Mouse (Mus musculus) spleen, postnatal 10 days (tissue): Measurements from ENCODE around the gene Ltv1.

ENCODE experiments used
- DNase-seq, 2 experiments: peaks; one replicate each; pipeline ENCODE4 v3.0.0; 2021 to 2022; ENCODE audit warnings: low spot score in 2 of 2

Ltv1 gene

DNA sequence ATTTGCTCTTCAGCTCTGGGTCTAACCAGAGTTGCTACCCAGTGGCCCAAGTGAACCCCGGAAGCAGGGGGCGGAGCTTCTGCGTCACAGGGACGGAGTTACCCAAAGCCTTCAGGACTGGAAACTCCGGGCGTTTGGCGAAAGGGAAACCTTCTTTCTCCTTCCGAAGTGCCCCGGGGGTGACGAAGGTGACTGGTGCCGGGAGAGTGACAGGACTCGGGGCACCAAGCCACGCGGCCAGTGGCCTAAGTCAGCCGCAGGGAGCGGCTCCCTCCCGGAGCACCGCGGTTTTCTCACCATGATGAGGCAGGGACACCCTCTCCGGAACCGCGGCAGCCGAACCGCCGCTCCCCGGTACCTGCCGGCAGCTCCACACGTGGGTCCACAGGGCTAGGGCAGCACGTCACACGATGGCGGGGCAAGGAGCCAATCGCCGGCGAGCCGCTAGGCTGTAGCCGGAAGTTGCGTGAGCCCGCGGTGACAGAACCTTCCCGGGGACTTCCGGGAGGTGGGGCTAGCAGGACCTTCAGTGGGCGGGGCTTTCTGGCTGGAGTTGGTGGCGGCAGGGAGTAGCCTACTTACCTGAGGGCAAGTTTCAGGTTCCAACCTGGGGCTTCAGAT, at the start of gene Ltv1:
Ltv1 (minus strand) TSS at position 438 of the 621 bp plus-strand sequence.
- DNase-seq: peak; percentile 84 to 95

- DNase-seq: no peak
These were observed 47.5 kb upstream of the Ltv1 start for GRCm38 (mm10) chr10:13240431-13240830.

GRCm38 (mm10) chr10:13238188-13238587, 45.2 kb upstream of the Ltv1 start:
- DNase-seq: no peak

DNA sequence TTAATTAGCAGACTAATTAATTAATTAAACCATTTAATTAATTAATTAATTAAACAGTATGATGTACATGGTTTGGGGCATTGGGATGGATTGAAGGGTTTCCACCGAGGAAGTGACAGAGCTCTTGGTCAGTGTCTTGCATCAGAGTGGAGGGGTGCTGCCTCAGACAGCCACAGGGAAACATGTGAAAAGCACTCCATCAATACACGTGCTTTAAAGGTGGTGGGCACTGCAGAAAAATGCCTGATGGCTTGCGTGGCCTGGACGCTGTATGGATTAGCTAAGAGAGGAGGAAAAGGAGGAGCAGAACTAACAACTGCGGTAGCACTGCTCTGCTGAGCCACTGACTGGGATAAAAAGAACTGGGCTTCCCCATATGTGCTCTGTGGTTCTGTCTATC, 43.9 kb upstream of the Ltv1 start:
- no peak for DNase-seq

GRCm38 (mm10) chr10:13234503-13234902, 41.5 kb upstream of the Ltv1 start:
- DNase-seq: no peak

GRCm38 (mm10) chr10:13233941-13234340, 41.0 kb upstream of the Ltv1 start:
- DNase-seq: no peak

DNA sequence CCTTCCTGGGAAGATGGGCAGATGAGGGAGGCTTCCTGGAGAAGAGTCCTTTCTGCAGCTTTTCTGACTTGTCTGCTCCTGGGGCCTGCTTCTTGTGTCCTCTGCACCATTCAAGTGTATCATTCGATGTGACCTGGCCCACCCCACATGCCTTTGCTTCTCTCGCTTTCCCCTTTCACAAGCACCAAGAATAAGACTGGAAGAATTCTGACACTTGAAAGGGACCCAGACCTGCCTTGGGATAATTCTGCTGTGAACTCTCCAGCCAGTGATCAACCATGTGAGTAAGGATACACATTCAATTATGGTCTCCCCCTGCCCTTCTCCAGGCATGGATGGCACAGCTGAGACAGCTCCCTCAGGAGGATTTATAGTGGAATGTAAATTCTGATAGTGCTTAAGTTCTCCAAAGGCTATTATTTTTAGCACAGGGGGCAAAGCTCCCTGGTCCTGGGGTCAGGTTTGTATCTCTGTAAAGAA, 40.2 kb upstream of the Ltv1 start:
- DNase-seq: no peak

GRCm38 (mm10) chr10:13232443-13233142, 39.6 kb upstream of the Ltv1 start:
- no peak for DNase-seq

GRCm38 (mm10) chr10:13230716-13231115, 37.7 kb upstream of the Ltv1 start:
- DNase-seq: no peak

GRCm38 (mm10) chr10:13225377-13226063, 32.6 kb upstream of the Ltv1 start:
- DNase-seq: no peak

GRCm38 (mm10) chr10:13222135-13222534, 29.2 kb upstream of the Ltv1 start:
- no peak for DNase-seq

GRCm38 (mm10) chr10:13220061-13220460, 27.1 kb upstream of the Ltv1 start:
- DNase-seq: no peak

GRCm38 (mm10) chr10:13213956-13214355, 21.0 kb upstream of the Ltv1 start:
- DNase-seq: no peak

DNA sequence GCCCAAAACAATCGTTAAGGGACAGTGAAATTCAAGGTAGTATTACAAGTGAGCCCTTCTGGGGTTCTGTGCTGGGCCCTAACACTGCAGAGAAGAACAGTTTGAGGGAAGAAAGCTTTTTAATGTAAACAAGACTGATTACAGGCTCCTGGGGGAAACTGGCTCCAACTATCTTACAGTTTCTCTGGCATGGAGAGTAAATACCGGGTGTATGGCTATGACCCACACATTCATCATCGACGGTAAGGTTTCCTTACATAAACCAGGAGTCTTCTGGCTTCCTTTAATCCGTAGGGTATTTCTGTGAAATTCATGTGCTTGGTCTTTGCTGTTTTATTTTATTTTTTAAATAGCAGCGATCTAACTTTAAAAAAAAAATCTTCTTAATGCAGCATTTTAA, 19.9 kb upstream of the Ltv1 start:
- DNase-seq: no peak

GRCm38 (mm10) chr10:13212326-13212725, 19.4 kb upstream of the Ltv1 start:
- DNase-seq: no peak

GRCm38 (mm10) chr10:13209930-13210637, 17.1 kb upstream of the Ltv1 start:
- no peak for DNase-seq

DNA sequence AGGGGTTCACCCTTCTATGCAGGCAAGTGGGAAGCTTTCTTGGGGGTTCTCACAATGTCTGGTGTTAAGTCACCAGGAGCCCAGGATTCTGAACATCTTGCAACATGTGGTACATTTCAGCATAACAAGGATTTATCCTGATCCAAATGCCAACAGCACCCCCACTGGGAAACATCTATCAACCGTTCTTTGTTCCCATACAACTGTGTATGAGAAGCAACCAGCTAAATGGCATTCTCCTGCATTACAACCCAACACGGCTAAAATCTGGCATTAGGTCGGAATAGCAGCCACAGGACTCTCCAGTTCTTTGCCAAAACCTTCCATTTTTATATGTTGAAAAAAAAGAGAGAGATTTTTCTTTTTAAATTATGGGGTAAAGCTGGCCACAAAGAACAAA, 16.5 kb upstream of the Ltv1 start:
- no peak for DNase-seq

DNA sequence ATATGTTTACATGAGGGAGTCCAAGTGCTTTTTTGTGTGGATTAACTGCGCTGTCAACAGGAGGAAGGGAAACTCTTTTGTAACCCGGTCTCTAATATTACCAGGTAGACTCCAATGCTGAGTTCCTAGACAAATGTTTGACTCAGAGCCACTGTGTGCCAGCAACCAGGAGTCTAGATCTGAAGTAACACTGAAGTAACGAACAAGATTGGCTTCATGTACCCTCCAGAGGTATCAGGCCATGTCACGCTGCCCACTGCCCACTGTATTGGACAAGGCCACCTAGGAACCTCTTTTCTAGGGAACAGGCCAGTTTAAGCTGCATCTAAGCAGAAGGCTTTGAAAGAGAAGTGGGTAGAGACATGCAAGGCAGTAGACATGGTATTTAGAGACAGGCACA, 16.1 kb upstream of the Ltv1 start:
- no peak for DNase-seq

- DNase-seq: no peak
These were observed 8.8 kb upstream of the Ltv1 start for GRCm38 (mm10) chr10:13201741-13202293.

DNA sequence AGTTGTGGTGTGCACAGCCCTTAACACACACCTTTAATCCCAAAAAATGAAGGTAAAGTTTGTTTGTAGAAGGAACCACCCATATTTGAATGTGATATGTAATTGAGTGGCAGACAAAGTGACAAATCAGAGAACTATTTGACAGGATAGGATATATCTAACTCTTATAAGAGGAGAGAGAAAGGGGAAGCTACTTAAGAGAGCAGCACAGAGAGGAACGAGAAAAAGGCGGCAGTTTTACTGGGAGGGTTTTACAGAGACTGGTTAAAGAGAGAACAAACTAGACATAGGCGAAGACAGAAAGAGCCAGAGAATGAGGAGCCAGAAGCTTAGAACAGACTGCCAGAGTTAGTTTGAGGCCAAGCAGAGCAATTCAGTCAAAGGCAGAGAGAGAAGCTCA, 7.9 kb upstream of the Ltv1 start:
- DNase-seq: no peak

- no peak for DNase-seq
These were observed 6.3 kb upstream of the Ltv1 start for GRCm38 (mm10) chr10:13199234-13199633.
